Mouse (Mus musculus): Measurements from ENCODE around the gene Thap2.
A peak's percentile ranks its signal among the peaks of the same experiment; 100 is the strongest.

Gene Thap2

GRCm38 (mm10) chr10:115384221-115385017 lies at the start of gene Thap2, which contains the start of gene Zfc3h1:
TSS of gene Thap2 (minus strand) at chr10:115384443.
TSS of gene Zfc3h1 (plus strand) at chr10:115384959.
- DNase-seq (ENCODE audit: inconsistent age in 2 of 2, low spot score in 1 of 2) = peak; percentile 99

DNA sequence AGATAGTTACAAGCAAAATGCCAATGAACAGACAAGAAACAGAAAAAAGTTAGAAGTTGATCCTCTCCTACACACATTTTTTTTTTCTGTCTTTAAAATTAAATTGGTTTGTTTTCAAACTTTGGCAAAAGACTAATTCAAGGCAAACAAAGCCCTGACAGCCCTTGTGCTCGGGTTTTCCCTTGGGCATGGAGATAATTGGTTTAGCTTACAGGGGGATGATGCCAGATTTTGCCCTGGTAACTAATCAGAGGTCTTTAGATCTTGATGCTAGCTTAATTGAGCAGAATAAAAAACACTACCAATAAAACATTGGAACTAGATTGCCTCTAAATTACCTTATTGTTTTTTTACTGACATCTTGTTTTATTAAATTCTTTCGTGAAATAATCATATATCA lies 41.1 kb upstream of the Thap2 start:
- no peak for DNase-seq (ENCODE audit: inconsistent age in 2 of 2, low spot score in 1 of 2)

DNA sequence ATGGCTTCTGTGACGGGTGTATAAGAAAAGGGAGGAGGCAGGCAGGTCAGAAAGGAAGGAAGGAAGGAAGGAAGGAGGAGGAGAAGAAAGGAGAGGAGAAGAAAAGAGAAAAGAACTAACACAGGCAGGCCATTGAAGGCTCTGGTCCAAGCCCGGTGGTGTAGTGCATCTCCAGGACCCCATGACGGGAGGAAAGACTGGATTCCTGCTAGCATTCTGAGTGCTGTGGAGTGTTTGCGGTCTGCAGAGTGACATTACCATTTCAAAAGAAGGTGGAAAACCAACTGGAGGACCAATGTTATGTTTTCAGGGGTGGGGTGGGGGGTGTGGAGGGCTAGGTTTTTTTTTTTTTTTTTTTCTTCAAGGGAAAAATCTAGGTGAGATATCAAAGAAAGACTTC lies 37.7 kb upstream of the Thap2 start:
- DNase-seq (ENCODE audit: inconsistent age in 2 of 2, low spot score in 1 of 2) = no peak

- no peak for DNase-seq (ENCODE audit: inconsistent age in 2 of 2, low spot score in 1 of 2)
Observed at GRCm38 (mm10) chr10:115414056-115414455, 29.8 kb upstream of the Thap2 start.

DNA sequence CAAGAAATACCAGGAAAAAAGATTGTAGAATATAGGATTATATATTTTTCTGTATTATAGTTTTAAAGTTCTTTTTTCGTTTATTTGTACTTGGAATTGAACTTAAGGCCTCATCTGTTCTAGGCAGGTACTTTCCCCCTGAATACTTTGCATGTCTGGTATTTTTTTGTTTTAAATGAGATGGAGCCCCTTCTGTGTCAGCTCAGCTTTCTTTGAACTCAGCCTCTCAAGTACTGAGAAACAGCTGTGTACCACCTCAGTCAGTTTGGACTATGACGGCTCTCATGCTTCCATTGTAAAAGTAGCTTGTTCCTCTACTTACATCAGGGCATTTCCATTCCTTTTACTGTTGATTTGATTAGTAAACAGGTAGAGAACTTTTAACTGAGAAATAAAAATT lies 29.3 kb upstream of the Thap2 start:
- DNase-seq (ENCODE audit: inconsistent age in 2 of 2, low spot score in 1 of 2) = no peak

GRCm38 (mm10) chr10:115406393-115406792 lies 22.1 kb upstream of the Thap2 start:
- peak; percentile 38 to 71 for DNase-seq (ENCODE audit: inconsistent age in 2 of 2, low spot score in 1 of 2)

GRCm38 (mm10) chr10:115391896-115392295 lies 7.7 kb upstream of the Thap2 start:
- no peak for DNase-seq (ENCODE audit: inconsistent age in 2 of 2, low spot score in 1 of 2)

DNA sequence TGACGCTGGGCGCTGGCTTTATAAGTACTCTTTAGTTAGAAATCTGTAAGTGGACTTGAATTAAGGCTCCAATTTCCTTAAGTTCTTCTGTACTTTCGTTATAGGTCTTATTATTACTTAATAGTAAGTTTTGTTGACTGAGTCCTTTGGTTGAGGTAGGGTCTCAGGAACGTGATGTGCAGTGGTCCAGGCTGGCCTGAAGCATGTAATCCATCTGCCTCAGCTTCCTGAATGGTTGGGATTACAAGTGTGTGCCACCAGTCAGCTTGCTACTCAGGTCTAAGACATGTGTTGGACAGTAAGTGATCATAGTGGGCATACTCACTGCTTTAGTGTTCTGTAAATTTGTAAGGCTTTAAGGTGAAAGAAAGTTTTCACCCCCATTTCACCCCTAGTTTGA lies 6.8 kb upstream of the Thap2 start:
- no peak for DNase-seq (ENCODE audit: inconsistent age in 2 of 2, low spot score in 1 of 2)

GRCm38 (mm10) chr10:115387891-115388290 lies 3.6 kb upstream of the Thap2 start:
- DNase-seq (ENCODE audit: inconsistent age in 2 of 2, low spot score in 1 of 2) = no peak

DNA sequence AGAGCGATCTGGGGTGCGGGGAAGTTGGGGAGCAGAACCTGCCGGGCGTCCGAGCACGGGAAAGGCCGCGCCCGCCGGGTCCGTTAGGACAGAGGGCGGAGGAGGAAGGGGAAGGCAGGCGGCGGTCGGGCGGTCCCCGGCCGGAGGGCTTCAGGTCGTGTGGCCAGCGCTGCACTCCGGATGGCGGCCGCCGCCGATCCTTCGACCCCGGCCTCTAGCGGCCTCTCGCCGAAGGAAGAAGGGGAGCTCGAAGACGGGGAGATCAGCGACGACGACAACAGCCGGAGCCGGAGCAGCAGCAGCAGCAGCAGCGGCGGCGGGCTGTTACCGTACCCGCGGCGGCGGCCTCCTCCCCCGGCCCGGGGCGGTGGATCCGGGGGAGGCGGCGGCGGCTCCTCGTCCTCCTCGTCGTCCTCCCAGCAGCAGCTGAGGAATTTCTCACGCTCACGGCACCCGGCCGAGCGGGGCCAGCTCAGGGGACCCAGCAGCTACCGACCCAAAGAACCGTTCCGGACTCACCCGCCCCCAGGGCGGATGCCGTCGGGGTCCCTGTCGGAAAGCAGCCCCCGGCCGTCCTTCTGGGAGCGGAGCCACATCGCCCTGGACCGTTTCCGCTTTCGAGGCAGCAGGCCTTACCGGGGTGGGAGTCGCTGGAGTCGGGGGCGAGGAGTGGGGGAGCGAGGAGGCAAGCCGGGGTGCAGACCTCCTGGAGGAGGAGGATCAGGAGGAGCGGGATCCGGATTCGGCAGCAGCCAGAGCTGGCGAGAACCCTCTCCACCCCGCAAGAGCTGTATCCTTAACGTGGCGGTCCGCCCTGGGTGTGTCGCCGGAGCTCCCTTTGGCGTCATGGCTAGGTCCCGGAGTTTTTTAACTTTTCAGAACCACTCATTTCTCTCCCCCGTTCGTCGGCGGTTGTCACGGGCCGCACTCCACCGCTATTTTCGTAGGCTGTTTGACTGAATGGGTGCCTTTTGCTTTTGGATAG lies 1.1 kb upstream of the Thap2 start:
- DNase-seq (ENCODE audit: inconsistent age in 2 of 2, low spot score in 1 of 2) = peak; percentile 75 to 92

DNA sequence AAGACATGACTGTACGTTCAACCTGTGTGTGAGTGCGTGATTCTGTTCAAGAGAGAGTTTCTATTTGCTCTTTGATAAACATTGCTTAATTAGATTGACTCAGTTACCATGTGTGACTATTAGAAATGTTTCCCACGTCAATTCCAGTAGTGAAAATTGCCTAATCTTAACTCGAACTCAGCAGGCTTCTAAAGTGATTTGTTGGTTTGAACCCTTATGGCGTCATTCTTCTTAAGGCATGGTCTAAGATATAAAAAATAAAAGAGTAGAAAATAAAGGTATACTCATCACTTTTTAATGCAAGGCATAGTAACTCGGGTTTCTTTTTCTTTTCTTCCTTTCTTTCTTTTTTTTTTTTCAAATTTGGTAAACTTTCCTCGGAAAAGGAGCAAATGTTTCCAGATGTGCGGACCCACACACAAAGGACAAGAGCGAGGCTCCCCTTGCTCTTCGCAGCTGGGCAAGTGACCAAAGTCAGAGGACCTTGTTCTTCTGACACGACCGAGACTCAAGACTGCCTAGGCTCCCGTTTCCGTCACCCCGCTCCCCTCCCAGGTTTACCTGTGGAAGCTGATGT lies 511 bp downstream of the Thap2 start:
- peak in 1 of 2 experiments; percentile 71 for DNase-seq (ENCODE audit: inconsistent age in 2 of 2, low spot score in 1 of 2)

- peak in 1 of 2 experiments; percentile 34 for DNase-seq (ENCODE audit: inconsistent age in 2 of 2, low spot score in 1 of 2)
Observed at GRCm38 (mm10) chr10:115382846-115383643, 1.2 kb downstream of the Thap2 start.

DNA sequence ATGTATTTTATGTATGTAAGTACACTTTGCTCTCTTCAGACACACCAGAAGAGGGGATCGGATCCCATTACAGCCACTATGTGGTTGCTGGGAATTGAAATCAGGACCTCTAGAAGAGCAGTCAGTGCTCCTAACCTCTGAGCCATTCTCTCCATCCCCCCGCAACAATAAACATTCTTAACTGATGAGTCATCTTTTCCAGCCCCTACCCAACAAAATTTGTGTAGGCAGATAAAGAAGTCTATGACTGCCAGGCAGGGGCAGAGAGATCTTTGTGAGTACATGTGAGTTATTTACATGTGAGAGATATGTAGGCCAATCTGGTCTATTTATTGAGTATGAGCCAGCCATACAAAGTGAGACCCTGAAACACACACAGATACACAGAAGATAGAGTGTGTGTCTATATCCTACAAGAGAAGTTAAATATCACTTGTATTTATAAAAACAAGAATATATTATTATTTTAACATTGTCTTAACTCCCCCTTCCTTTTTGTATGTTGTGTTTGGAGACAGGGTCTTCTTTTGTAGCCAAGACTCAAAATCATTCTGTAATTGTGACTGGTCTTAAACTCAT lies 2.6 kb downstream of the Thap2 start:
- no peak for DNase-seq (ENCODE audit: inconsistent age in 2 of 2, low spot score in 1 of 2)

DNA sequence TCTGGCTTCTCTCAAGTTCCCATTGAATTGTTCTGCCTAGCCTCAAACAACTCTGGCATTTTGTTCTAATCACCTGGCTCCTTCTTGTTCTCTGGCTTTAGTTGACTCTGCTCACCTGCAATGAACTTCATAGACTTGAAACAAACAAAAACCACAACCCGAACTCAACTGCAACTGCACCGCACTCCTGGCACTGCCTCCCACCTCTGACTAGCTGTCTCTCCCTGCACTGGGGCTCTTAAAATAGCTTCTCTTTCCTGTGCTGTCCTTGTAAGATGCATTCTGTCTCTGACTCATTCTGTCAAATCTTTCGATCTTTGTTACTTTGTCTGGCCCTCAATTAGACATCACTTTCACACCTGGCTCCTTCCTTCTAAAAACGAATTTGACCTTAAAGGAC lies 21.1 kb downstream of the Thap2 start:
- peak in 1 of 2 experiments; percentile 60 for DNase-seq (ENCODE audit: inconsistent age in 2 of 2, low spot score in 1 of 2)

- DNase-seq (ENCODE audit: inconsistent age in 2 of 2, low spot score in 1 of 2) = no peak
Observed at GRCm38 (mm10) chr10:115362623-115362964, 21.6 kb downstream of the Thap2 start.

GRCm38 (mm10) chr10:115361840-115362622 lies 22.2 kb downstream of the Thap2 start, which contains the start of gene Tmem19:
TSS of gene Tmem19 (minus strand) at chr10:115362501.
- DNase-seq (ENCODE audit: inconsistent age in 2 of 2, low spot score in 1 of 2) = peak; percentile 98 to 99

GRCm38 (mm10) chr10:115359066-115359465 lies 25.2 kb downstream of the Thap2 start:
- peak in 1 of 2 experiments; percentile 37 for DNase-seq (ENCODE audit: inconsistent age in 2 of 2, low spot score in 1 of 2)

GRCm38 (mm10) chr10:115358216-115358919 lies 25.9 kb downstream of the Thap2 start:
- no peak for DNase-seq (ENCODE audit: inconsistent age in 2 of 2, low spot score in 1 of 2)

GRCm38 (mm10) chr10:115356106-115356505 lies 28.1 kb downstream of the Thap2 start:
- no peak for DNase-seq (ENCODE audit: inconsistent age in 2 of 2, low spot score in 1 of 2)
